Mouse (Mus musculus): ENCODE measurements around the gene Cass4.

DNA sequence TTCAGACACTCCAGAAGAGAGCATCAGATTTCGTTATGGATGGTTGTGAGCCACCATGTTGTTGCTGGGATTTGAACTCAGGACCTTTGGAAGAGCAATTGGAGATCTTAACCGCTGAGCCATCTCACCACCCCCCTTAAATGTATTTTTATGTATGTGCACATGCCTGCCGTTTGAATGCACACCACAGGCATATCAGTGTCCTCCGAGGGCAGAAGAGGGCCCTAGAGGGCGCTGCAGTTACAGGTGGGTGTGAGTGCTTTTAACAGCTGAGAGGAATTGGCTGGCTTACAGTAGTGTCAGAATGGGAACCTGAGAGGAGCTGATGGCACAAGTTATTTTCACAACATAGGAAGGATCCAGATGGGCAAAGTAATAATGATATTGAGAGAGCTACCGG, 81.4 kb downstream of the Cass4 start:
- TF ChIP-seq TAL1 (IDR thresholded peaks at IDR 0.05; ENCODE audit: low read length) (no peak), GATA1 (IDR thresholded peaks at IDR 0.05; ENCODE audit: low read length) (no peak)

All from erythroblast, embryonic 14.5 days (primary cell).